Mouse (Mus musculus) kidney, postnatal 4 days (tissue): ENCODE results near the gene D130040H23Rik.
"Not testable (repeated sequence)": the region's sequence is repeated elsewhere in the genome, so short reads cannot be mapped to it uniquely, and the experiment has no call there.

Experiments
- DNase-seq, 2 experiments: peaks; one replicate each; pipeline ENCODE4 v3.0.0; 2021; ENCODE audit warnings: mixed read lengths in 2 of 2

D130040H23Rik gene

DNA sequence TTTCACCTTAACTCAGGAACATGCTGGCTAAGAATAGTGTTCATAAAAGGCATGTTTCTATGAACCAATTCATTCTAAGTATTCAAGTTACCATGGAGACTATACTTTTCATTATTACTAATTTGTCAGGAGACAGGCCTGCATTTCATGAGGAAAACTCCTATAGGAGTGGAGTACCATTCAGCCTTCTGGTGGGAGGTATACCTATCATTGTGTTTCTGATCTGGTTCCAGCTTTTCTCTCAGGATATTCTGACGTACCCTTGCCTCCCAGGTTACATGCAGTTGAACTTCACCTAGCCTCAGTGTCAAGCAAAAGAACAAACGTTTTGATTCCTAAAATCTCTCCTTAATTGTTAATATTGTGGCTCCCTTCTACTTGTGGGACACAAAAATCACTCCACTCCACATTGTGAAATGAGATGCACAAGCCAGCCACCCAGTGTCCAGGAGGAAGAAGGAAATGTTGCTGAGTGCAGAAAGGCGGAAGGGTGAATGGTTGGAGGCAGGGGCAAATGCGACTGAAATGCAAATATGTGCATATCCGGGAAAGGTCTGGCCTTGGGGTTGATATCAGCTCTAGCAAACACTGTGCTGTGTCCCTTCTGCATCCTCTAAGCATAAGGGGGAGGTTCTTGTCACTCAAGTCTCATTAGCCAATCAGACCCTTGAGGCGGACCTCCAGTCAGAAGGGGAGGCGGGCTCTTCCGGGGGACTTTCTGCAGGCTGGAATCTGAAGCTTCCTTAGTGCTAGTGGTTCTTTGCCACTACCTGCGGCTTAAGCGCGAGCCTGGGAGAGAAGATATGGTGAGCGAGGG lies at the start of gene D130040H23Rik:
D130040H23Rik (plus strand) TSS at position 695 of the 817 bp plus-strand sequence.
- peak; percentile 71 to 85 for DNase-seq

DNA sequence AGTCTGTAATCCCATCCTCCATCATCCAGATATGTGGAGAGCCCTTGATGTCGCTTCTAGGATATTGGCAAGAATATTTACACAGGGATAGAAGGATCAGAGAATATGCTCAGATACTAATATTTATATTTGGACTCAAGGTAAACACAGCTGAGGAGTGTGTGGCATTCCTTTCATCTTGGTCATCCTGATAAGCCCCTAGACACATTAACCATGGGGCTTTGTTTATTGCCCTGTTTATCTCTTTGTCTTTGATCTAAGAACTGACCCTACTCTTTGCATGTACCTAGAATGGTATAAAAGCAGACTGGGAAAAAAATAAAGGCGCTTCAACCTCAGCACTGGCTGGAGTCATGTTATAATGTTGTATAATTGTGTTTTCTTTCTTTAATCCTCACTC lies 28.3 kb upstream of the D130040H23Rik start:
- no peak for DNase-seq

DNA sequence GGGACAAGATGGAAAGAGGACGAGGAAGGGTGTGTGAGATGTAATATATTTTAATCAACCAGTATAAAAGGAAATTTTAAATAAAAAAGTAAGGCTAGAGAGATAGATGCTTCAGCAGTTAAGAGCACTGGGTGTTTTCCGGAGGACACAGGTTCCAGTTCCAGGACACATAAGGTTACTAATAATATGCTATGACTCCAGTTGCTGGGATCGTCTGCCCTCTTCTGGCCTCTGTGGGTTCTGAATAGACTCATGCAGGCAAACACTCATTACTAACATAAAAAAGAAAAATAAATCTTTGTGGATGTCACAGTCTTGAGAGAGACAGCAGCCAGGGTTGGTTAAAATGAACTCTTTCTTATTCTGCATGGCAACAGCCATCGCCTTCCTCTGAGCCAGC lies 2.4 kb upstream of the D130040H23Rik start:
- peak; percentile 25 to 27 for DNase-seq

- DNase-seq = no peak
Measured at GRCm38 (mm10) chr8:69271203-69271554, 299 bp downstream of the D130040H23Rik start.

DNA sequence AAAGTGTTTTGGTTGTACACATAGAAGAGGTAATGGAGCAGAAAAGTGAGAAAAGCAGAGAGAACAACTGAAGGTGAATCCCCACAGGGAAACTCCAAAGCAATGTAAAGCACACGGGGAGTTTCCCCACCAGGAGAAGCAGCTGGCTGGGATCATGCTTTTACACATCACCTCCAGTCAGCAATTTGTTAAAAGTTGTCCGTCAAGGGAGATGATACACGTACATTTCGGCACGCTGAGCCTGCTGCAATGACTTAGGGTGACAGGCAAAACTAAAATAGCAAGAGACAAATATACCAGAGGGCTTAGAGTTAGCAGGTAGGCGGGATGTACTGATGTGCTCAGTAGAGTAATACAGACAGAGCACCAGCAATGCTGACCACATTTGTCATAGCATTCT lies 1.6 kb downstream of the D130040H23Rik start:
- no peak for DNase-seq

- DNase-seq = no peak
Measured at GRCm38 (mm10) chr8:69324771-69325170, 53.9 kb downstream of the D130040H23Rik start.

- peak; percentile 92 to 93 for DNase-seq
Measured at GRCm38 (mm10) chr8:69328301-69329288, 57.7 kb downstream of the D130040H23Rik start.

DNA sequence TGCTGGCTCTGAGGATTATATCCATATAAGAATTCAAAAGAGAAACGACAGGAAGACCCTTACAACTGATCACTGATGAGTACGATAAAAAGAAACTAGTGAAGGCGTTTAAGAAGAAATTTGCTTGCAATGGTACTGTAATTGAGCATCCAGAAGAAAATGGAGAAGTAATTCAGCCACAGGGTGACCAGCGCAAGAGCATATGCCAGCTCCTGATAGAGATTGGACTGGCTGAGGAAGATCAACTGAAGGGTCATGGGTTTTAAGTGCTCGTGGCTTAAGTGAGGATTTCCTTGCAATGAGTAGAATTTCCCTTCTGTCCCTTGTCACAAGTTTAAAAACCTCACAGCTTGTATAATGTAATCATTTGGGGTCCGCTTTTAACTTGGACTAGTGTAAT lies 58.4 kb downstream of the D130040H23Rik start:
- DNase-seq = not testable (repeated sequence)
